Mouse (Mus musculus) left cerebral cortex, postnatal 14 days (tissue): ENCODE results near the gene Gmppb. TPM values are rescaled to one million over a fixed set of nuclear protein-coding genes. Genes with fewer than 3 reads are reported as not detected.
"Not testable (repeated sequence)": the region's sequence is repeated elsewhere in the genome, so short reads cannot be mapped to it uniquely, and the experiment has no call there.

ENCODE experiments used
- DNase-seq, 2 experiments: peaks; one replicate each; pipeline ENCODE4 v3.0.0; 2021 to 2022; ENCODE audit warnings: low spot score in 2 of 2, mixed read lengths in 1 of 2
- intact Hi-C: fragments of 180-260 bp; cut with DNase I; formaldehyde crosslinking; loops from one replicate; pipeline ENCODE4 v1.15.1; 2025
- long read RNA-seq, 2 experiments: library from polyadenylated mRNA; stranded (forward); transcript quantifications; one replicate each; pipeline ENCODE4 v2.0.0; 2021
- total RNA-seq, 2 experiments: library from RNA; stranded (reverse); gene quantifications; 2 replicates each; pipeline ENCODE4 v1.2.3; 2021

The Gmppb gene
- total RNA-seq: 10 to 100 TPM; 19.0 to 22.1 TPM
- long read RNA-seq, experiment 1, transcript Gmppb-202 (9 exons, 2,702 nt): major isoform, 20 of 23 reads
- long read RNA-seq, experiment 1, partial matches to known transcripts: 0 of 23 reads
- long read RNA-seq, experiment 1, other reads (novel, unspliced or antisense): 1 of 23 reads
- long read RNA-seq, experiment 2, transcript Gmppb-202 (9 exons, 2,702 nt): major isoform, 12 of 19 reads
- long read RNA-seq, experiment 2, partial matches to known transcripts: 1 of 19 reads
- long read RNA-seq, experiment 2, other reads (novel, unspliced or antisense): 4 of 19 reads

- peak; percentile 98 for DNase-seq
- intact Hi-C loops: loop anchor here (5.0 kb wide), 1 partner anchor 87 kb away; no protein-coding TSS in a partner anchor
These were observed at the start of gene Gmppb for GRCm38 (mm10) chr9:108049016-108049455. Gene Gmppb, plus strand, starts transcription at chr9:108049242.

- peak; percentile 100 for DNase-seq
- intact Hi-C loops: no loop called here
These were observed 46.9 kb upstream of the Gmppb start, which contains the start of gene Ip6k1 for GRCm38 (mm10) chr9:108001922-108002770. Gene Ip6k1, plus strand, starts transcription at chr9:108002501.

- intact Hi-C loops: no loop called here
These were observed 46.1 kb upstream of the Gmppb start for GRCm38 (mm10) chr9:108002778-108003530.

GRCm38 (mm10) chr9:108003531-108003890, 45.5 kb upstream of the Gmppb start:
- DNase-seq: peak in 1 of 2 experiments; percentile 34
- intact Hi-C loops: no loop called here

More at GRCm38 (mm10) chr9:108002778-108003530, 46.1 kb upstream of the Gmppb start:
- DNase-seq: no peak

- DNase-seq: no peak
- intact Hi-C loops: no loop called here
These were observed 41.0 kb upstream of the Gmppb start for GRCm38 (mm10) chr9:108008041-108008440.

GRCm38 (mm10) chr9:108010385-108010784, 38.7 kb upstream of the Gmppb start:
- no peak for DNase-seq
- intact Hi-C loops: no loop called here

- intact Hi-C loops, DNase-seq: not testable (repeated sequence)
These were observed 35.5 kb upstream of the Gmppb start for GRCm38 (mm10) chr9:108013577-108013976.

GRCm38 (mm10) chr9:108017127-108017526, 31.9 kb upstream of the Gmppb start:
- intact Hi-C loops: no loop called here
- peak in 1 of 2 experiments; percentile 41 for DNase-seq

GRCm38 (mm10) chr9:108020741-108021140, 28.3 kb upstream of the Gmppb start:
- intact Hi-C loops: no loop called here
- DNase-seq: no peak

- intact Hi-C loops: no loop called here
- DNase-seq: no peak
These were observed 25.8 kb upstream of the Gmppb start for GRCm38 (mm10) chr9:108023216-108023615.

GRCm38 (mm10) chr9:108026584-108026983, 22.5 kb upstream of the Gmppb start:
- intact Hi-C loops: no loop called here
- DNase-seq: no peak

- no peak for DNase-seq
- intact Hi-C loops: no loop called here
These were observed 21.2 kb upstream of the Gmppb start for GRCm38 (mm10) chr9:108027867-108028266.

GRCm38 (mm10) chr9:108032126-108032525, 16.9 kb upstream of the Gmppb start:
- intact Hi-C loops: no loop called here
- no peak for DNase-seq

- intact Hi-C loops: no loop called here
- DNase-seq: no peak
These were observed 13.5 kb upstream of the Gmppb start for GRCm38 (mm10) chr9:108035331-108036156.

GRCm38 (mm10) chr9:108044751-108045492, 4.1 kb upstream of the Gmppb start:
- intact Hi-C loops: loop anchor here (5.0 kb wide), 1 partner anchor 83 kb away; no protein-coding TSS in a partner anchor
- no peak for DNase-seq

- intact Hi-C loops: loop anchor here (5.0 kb wide), 1 partner anchor 84 kb away; no protein-coding TSS in a partner anchor
- DNase-seq: no peak
These were observed 2.5 kb upstream of the Gmppb start for GRCm38 (mm10) chr9:108046582-108046981.

GRCm38 (mm10) chr9:108047601-108048565, 1.2 kb upstream of the Gmppb start:
- intact Hi-C loops: loop anchor here (5.0 kb wide), 1 partner anchor 86 kb away; no protein-coding TSS in a partner anchor

More at GRCm38 (mm10) chr9:108047601-108048565, 1.2 kb upstream of the Gmppb start:
- DNase-seq: no peak
